Mouse (Mus musculus) cerebellum, adult (tissue): ENCODE measurements around the gene Gm3453.
"Not testable (repeated sequence)": the region's sequence is repeated elsewhere in the genome, so short reads cannot be mapped to it uniquely, and the experiment has no call there.

ENCODE experiments used
- ATAC-seq: cut with Nextera tagmentation; 2 replicates; pipeline ENCODE4 v1.9.2; 2017; ENCODE audit warnings: mild to moderate bottlenecking, moderate library complexity, mixed read lengths; ENCODE audit not compliant: insufficient number of reproducible peaks, low FRiP score, low TSS enrichment

Gene Gm3453

GRCm38 (mm10) chr14:5979037-5979436, at the start of gene Gm3453:
Gene Gm3453 (minus strand): TSS chr14:5979137.
- not testable (repeated sequence) for ATAC-seq

GRCm38 (mm10) chr14:5987136-5987535, 8.2 kb upstream of the Gm3453 start:
- ATAC-seq, result not testable (repeated sequence)

GRCm38 (mm10) chr14:5962441-5962840, 16.5 kb downstream of the Gm3453 start:
- ATAC-seq, result not testable (repeated sequence)

- not testable (repeated sequence) for ATAC-seq
Observed at GRCm38 (mm10) chr14:5961635-5962034, 17.3 kb downstream of the Gm3453 start, which contains the start of gene Gm3248. Gene Gm3248 (minus strand): TSS chr14:5961745.

- ATAC-seq, result not testable (repeated sequence)
Observed at GRCm38 (mm10) chr14:5961102-5961501, 17.8 kb downstream of the Gm3453 start.

GRCm38 (mm10) chr14:5960479-5960878, 18.5 kb downstream of the Gm3453 start:
- ATAC-seq, result not testable (repeated sequence)

GRCm38 (mm10) chr14:5923276-5923675, 55.7 kb downstream of the Gm3453 start:
- not testable (repeated sequence) for ATAC-seq
